Mouse (Mus musculus): ENCODE data around the gene Cpsf4l. TPM values are rescaled to one million over a fixed set of nuclear protein-coding genes. Genes with fewer than 3 reads are reported as not detected.
"Not testable (repeated sequence)": the region's sequence is repeated elsewhere in the genome, so short reads cannot be mapped to it uniquely, and the experiment has no call there.

Gene Cpsf4l
- polyA plus RNA-seq, 1 experiment from 2014 or later = 0.18 TPM

DNA sequence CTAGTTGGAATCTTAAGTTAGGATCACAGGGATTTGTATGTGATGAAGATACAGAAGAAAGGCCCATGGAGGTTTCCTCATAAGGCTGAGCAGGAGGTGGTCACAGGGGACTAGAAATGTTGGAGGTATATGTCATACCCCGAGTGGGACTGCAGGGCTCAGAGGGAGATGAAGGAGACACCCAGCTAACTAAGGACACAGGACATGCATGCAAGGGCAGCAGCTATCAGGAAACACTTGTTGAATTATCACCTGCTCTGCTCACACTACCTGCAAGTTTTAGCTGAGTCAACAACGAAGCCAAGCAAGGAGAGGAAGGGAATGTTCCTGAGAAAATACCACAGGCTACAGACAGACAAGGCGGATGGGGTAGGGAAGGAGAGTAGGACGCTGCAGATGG, 42.1 kb downstream of the Cpsf4l start:
- Histone ChIP-seq H3K27ac (ENCODE audit: low read length) (peak overlapping the region; percentile 73), H3K4me1 (ENCODE audit: control insufficient read depth, insufficient read depth, low read length) (peaks cover 21% of the 10 kb centered on the region), H3K4me2 (ENCODE audit: low read depth, low read length) (no peak overlapping the region), H3K27me3 (ENCODE audit: control insufficient read depth, insufficient read depth, low read length) (no peaks in the 10 kb centered on the region), H3K36me3 (ENCODE audit: control insufficient read depth, insufficient read depth, low read length) (0 out of 2 replicates have a peak, but pooled peaks cover 10% of the 10 kb centered on the region), H3K9me3 (replicated peaks; ENCODE audit: control insufficient read depth, low read length) (no peaks in the 10 kb centered on the region), H3K9ac (ENCODE audit: low read length) (no peak overlapping the region), H3K4me3 (replicated peaks; ENCODE audit: low read length) (no peak overlapping the region)
- WGBS = 62% methylated on average over 4 of the region's 4 CpGs
- ATAC-seq (ENCODE audit: insufficient read depth, low FRiP score) = no peak

- Histone ChIP-seq H3K4me2 (ENCODE audit: low read depth, low read length) (no peak overlapping the region), H3K27me3 (ENCODE audit: control insufficient read depth, insufficient read depth, low read length) (no peaks in the 10 kb centered on the region), H3K9ac (ENCODE audit: low read length) (no peak overlapping the region), H3K27ac (ENCODE audit: low read length) (peak overlapping the region; percentile 73), H3K4me1 (ENCODE audit: control insufficient read depth, insufficient read depth, low read length) (peaks cover 21% of the 10 kb centered on the region), H3K4me3 (replicated peaks; ENCODE audit: low read length) (no peak overlapping the region), H3K36me3 (ENCODE audit: control insufficient read depth, insufficient read depth, low read length) (0 out of 2 replicates have a peak, but pooled peaks cover 10% of the 10 kb centered on the region), H3K9me3 (replicated peaks; ENCODE audit: control insufficient read depth, low read length) (no peaks in the 10 kb centered on the region)
- ATAC-seq (ENCODE audit: insufficient read depth, low FRiP score) = peak; percentile 78
- WGBS = 42% methylated on average over 2 of the region's 2 CpGs
Observed at GRCm38 (mm10) chr11:113667122-113667521, 42.7 kb downstream of the Cpsf4l start.

DNA sequence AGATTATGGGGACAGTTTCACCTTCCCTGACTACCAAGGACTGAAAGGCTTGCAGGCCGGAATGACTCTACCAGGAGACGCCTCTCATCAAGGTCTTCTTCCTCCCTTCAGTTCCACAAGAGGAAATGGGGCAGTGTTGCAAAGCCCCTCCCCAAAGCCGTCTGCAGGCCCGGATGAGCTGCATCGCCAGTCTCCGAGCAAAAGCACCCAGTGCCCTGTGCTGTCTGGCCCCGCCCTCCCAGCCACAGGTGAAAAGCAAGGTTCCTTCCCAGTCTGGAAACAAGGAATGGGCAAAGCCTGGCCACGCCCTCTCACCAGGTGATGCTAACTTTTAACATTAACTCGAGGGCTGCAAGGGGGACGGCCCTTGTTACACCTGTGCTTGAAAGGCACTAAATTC, 43.2 kb downstream of the Cpsf4l start:
- H3K4me1 ChIP-seq (ENCODE audit: control insufficient read depth, insufficient read depth, low read length) = peaks cover 21% of the 10 kb centered on the region
- H3K36me3 ChIP-seq (ENCODE audit: control insufficient read depth, insufficient read depth, low read length) = peaks cover 15% of the 10 kb centered on the region; the same call in 1 of the 2 replicates
- H3K9me3 ChIP-seq (replicated peaks; ENCODE audit: control insufficient read depth, low read length) = no peaks in the 10 kb centered on the region
- H3K27ac ChIP-seq (ENCODE audit: low read length) = peak overlapping the region; percentile 73
- ATAC-seq (ENCODE audit: insufficient read depth, low FRiP score) = peak; percentile 59; the same call in 1 of the 2 replicates
- WGBS = 42% methylated on average over 10 of the region's 10 CpGs
- H3K4me2 ChIP-seq (ENCODE audit: low read depth, low read length) = 0 out of 2 replicates have a peak overlapping the region, but pooled peaks have one; percentile 11
- H3K27me3 ChIP-seq (ENCODE audit: control insufficient read depth, insufficient read depth, low read length) = no peaks in the 10 kb centered on the region
- no peak overlapping the region for H3K4me3 ChIP-seq (replicated peaks; ENCODE audit: low read length)
- no peak overlapping the region for H3K9ac ChIP-seq (ENCODE audit: low read length)

DNA sequence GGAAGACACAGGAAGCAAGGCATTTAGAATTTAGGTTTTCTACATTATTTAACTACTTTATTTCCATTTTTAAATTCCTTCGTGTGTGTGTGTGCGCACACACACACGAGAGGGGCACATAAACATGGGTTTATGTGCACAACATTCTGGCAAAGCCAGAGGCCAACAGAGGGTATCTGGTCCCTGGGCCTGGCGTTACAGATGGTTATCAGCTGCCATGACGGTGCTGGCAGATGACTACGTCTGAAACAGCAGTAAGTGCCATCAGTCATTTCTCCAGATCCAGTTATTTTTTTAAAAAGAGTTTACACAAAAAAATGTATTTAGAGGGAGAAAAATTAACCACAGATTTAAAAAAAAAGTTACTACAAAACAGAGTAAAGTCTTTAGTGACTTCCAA, 43.6 kb downstream of the Cpsf4l start:
- no peak overlapping the region for H3K4me3 ChIP-seq (replicated peaks; ENCODE audit: low read length)
- H3K27me3 ChIP-seq (ENCODE audit: control insufficient read depth, insufficient read depth, low read length) = no peaks in the 10 kb centered on the region
- 0 out of 2 replicates have a peak overlapping the region, but pooled peaks have one; percentile 11 for H3K4me2 ChIP-seq (ENCODE audit: low read depth, low read length)
- H3K36me3 ChIP-seq (ENCODE audit: control insufficient read depth, insufficient read depth, low read length) = peaks cover 15% of the 10 kb centered on the region
- ATAC-seq (ENCODE audit: insufficient read depth, low FRiP score) = no peak
- H3K9ac ChIP-seq (ENCODE audit: low read length) = no peak overlapping the region
- H3K9me3 ChIP-seq (replicated peaks; ENCODE audit: control insufficient read depth, low read length) = no peaks in the 10 kb centered on the region
- peak overlapping the region; percentile 73; the same call in 1 of the 2 replicates for H3K27ac ChIP-seq (ENCODE audit: low read length)
- 56% methylated on average over 6 of the region's 6 CpGs for WGBS
- peaks cover 21% of the 10 kb centered on the region for H3K4me1 ChIP-seq (ENCODE audit: control insufficient read depth, insufficient read depth, low read length)

DNA sequence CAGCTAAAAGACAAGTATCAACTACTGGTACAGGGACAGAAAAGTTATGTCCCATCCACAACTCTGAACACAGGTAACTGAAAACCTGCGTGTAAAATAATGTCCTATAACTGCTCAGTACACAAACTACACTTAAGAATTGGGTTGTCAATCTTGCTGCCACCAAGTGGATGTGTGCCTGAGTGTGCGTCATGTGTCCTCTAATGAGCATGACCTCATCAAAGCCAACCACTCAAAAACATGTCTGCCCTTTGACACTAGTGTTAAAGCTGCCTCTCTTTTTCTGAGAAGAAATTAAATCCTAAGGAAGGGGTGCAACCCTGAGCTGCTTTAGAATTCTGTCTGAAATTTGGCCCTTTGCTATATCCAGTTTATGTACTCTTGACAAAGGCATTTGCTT, 45.5 kb downstream of the Cpsf4l start:
- Histone ChIP-seq H3K9me3 (replicated peaks; ENCODE audit: control insufficient read depth, low read length) (no peaks in the 10 kb centered on the region), H3K36me3 (ENCODE audit: control insufficient read depth, insufficient read depth, low read length) (peaks cover 13% of the 10 kb centered on the region), H3K4me1 (ENCODE audit: control insufficient read depth, insufficient read depth, low read length) (peaks cover 21% of the 10 kb centered on the region), H3K9ac (ENCODE audit: low read length) (no peak overlapping the region), H3K27me3 (ENCODE audit: control insufficient read depth, insufficient read depth, low read length) (no peaks in the 10 kb centered on the region), H3K4me3 (replicated peaks; ENCODE audit: low read length) (no peak overlapping the region), H3K27ac (ENCODE audit: low read length) (no peak overlapping the region), H3K4me2 (ENCODE audit: low read depth, low read length) (no peak overlapping the region)
- 76% methylated on average over 2 of the region's 2 CpGs for WGBS
- ATAC-seq (ENCODE audit: insufficient read depth, low FRiP score) = no peak

- no peak for ATAC-seq (ENCODE audit: insufficient read depth, low FRiP score)
- Histone ChIP-seq H3K27me3 (ENCODE audit: control insufficient read depth, insufficient read depth, low read length) (no peaks in the 10 kb centered on the region), H3K27ac (ENCODE audit: low read length) (no peak overlapping the region), H3K36me3 (ENCODE audit: control insufficient read depth, insufficient read depth, low read length) (peaks cover 24% of the 10 kb centered on the region), H3K4me3 (replicated peaks; ENCODE audit: low read length) (no peak overlapping the region), H3K4me2 (ENCODE audit: low read depth, low read length) (no peak overlapping the region), H3K9ac (ENCODE audit: low read length) (no peak overlapping the region), H3K4me1 (ENCODE audit: control insufficient read depth, insufficient read depth, low read length) (peaks cover 4% of the 10 kb centered on the region; the same call in 1 of the 2 replicates), H3K9me3 (replicated peaks; ENCODE audit: control insufficient read depth, low read length) (no peaks in the 10 kb centered on the region)
- WGBS = 89% methylated on average over 18 of the region's 18 CpGs
Observed at GRCm38 (mm10) chr11:113661835-113662351, 47.9 kb downstream of the Cpsf4l start.

DNA sequence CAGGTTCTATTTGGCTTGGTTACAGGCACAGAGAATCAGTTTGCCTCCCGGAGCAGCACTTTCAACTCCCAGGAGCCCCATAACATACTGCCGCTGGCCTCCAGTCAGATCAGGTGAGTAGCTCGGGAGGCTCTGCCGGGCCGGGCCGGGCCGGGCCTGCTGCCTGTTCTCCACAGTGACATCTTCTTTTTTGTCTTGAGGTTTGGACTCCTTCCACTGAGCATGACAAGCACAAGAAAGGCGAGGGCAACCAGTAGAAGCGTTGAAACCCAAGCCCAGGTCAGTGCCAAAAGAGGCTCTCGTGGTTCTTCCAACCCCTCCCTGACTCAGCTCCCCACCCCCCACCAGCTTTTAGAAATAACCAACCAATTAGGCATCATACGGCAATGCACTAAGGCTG, 48.9 kb downstream of the Cpsf4l start:
- Histone ChIP-seq H3K27me3 (ENCODE audit: control insufficient read depth, insufficient read depth, low read length) (no peaks in the 10 kb centered on the region), H3K4me3 (replicated peaks; ENCODE audit: low read length) (no peak overlapping the region), H3K27ac (ENCODE audit: low read length) (no peak overlapping the region), H3K4me1 (ENCODE audit: control insufficient read depth, insufficient read depth, low read length) (no peaks in the 10 kb centered on the region), H3K9me3 (replicated peaks; ENCODE audit: control insufficient read depth, low read length) (no peaks in the 10 kb centered on the region), H3K36me3 (ENCODE audit: control insufficient read depth, insufficient read depth, low read length) (peaks cover 28% of the 10 kb centered on the region), H3K4me2 (ENCODE audit: low read depth, low read length) (no peak overlapping the region), H3K9ac (ENCODE audit: low read length) (no peak overlapping the region)
- ATAC-seq (ENCODE audit: insufficient read depth, low FRiP score) = no peak
- WGBS = 96% methylated on average over 11 of the region's 11 CpGs

DNA sequence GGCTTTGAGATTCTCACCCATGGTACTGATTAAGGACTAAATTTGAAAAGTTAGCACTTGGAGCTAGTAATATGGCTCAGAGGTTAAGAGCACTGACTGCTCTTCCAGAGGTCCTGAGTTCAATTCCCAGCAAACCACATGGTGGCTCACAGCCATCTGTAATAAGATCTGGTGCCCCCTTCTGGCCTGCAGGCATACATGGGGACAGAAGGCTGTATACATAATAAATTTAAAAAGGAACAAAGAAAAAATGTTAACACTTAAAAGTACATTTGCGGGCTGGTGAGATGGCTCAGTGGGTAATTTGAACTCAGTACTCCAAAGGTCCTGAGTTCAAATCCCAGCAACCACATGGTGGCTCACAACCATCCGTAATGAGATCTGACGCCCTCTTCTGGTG, 49.6 kb downstream of the Cpsf4l start:
- not testable (repeated sequence) for H3K27ac ChIP-seq (ENCODE audit: low read length); H3K9me3 ChIP-seq (replicated peaks; ENCODE audit: control insufficient read depth, low read length); H3K4me3 ChIP-seq (replicated peaks; ENCODE audit: low read length); H3K27me3 ChIP-seq (ENCODE audit: control insufficient read depth, insufficient read depth, low read length); ATAC-seq (ENCODE audit: insufficient read depth, low FRiP score); H3K4me1 ChIP-seq (ENCODE audit: control insufficient read depth, insufficient read depth, low read length); H3K4me2 ChIP-seq (ENCODE audit: low read depth, low read length); H3K9ac ChIP-seq (ENCODE audit: low read length)
- H3K36me3 ChIP-seq (ENCODE audit: control insufficient read depth, insufficient read depth, low read length) = peaks cover 28% of the 10 kb centered on the region
- WGBS = 91% methylated on average over 3 of the region's 3 CpGs

DNA sequence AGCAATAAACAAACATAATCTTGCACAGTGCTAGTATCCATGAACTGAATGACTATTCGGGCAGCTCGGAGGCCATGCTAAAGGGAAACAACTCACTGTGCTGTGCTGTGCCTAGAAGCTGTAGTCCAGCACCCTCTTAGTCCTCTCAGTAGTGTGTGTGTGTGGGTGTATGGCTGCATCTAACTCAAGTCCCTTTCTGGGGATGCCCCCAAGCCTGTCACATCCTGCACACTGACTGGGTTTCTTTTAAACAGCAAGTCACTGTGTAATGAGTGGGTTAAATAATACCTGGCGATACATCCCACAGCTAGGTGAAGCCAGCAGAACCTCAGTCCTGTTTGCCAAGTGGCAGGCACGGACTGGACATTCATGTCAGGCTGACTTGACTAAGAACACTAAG, 51.1 kb downstream of the Cpsf4l start:
- no peak overlapping the region for H3K4me3 ChIP-seq (replicated peaks; ENCODE audit: low read length)
- no peak overlapping the region for H3K4me2 ChIP-seq (ENCODE audit: low read depth, low read length)
- ATAC-seq (ENCODE audit: insufficient read depth, low FRiP score) = no peak
- H3K9ac ChIP-seq (ENCODE audit: low read length) = no peak overlapping the region
- no peaks in the 10 kb centered on the region for H3K27me3 ChIP-seq (ENCODE audit: control insufficient read depth, insufficient read depth, low read length)
- H3K27ac ChIP-seq (ENCODE audit: low read length) = no peak overlapping the region
- 80% methylated on average over 4 of the region's 4 CpGs for WGBS
- no peaks in the 10 kb centered on the region for H3K9me3 ChIP-seq (replicated peaks; ENCODE audit: control insufficient read depth, low read length)
- H3K4me1 ChIP-seq (ENCODE audit: control insufficient read depth, insufficient read depth, low read length) = no peaks in the 10 kb centered on the region
- H3K36me3 ChIP-seq (ENCODE audit: control insufficient read depth, insufficient read depth, low read length) = peaks cover 28% of the 10 kb centered on the region
